Mouse (Mus musculus): ENCODE data around the gene Gabrb1. TPM values are rescaled to one million over a fixed set of nuclear protein-coding genes. Genes with fewer than 3 reads are reported as not detected.

The Gabrb1 gene
- total and polyA plus RNA-seq, 3 experiments: 0.03 TPM; not detected in 2

DNA sequence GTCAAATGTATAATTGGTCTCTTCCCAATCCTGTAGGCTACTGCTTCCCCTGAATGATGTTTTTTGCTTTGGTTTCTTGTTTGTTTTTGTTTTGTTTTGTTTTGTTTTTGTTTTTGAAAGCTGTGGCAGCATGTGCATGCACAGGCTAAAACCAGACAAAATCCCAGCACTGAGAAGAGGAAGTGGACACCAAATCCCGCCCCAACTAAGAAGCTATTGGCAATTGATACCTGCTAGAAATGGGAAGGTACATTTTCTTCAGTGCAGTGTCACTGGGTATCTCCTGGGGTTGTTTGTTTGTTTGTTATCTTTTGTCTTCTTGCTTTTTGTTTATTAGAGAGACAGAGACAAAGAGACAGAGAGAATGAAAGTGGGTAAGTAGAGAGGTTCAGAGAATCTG, 537.5 kb downstream of the Gabrb1 start:
- Histone ChIP-seq H3K79me2 (ENCODE audit: control insufficient read depth, insufficient read depth, low read length, poor library complexity) (no peaks in the 10 kb centered on the region), H3K4me3 (ENCODE audit: control insufficient read depth in 1 of 2, insufficient read depth in 1 of 2, low read depth in 2 of 2, low read length in 2 of 2) (no peak overlapping the region), H3K9me3 (replicated peaks; ENCODE audit: insufficient read depth, low read length) (no peaks in the 10 kb centered on the region), H3K9ac (ENCODE audit: control insufficient read depth, low read depth, low read length, poor library complexity, severe bottlenecking) (no peak overlapping the region), H3K27me3 (ENCODE audit: control insufficient read depth in 1 of 2, insufficient read depth in 2 of 2, low read length in 2 of 2) (no peaks in the 10 kb centered on the region), H3K27ac (ENCODE audit: control insufficient read depth, low read depth, low read length) (no peak overlapping the region), H3K4me1 (ENCODE audit: control insufficient read depth in 1 of 2, insufficient read depth in 2 of 2, low read length in 2 of 2) (peaks cover 2 to 9% of the 10 kb centered on the region in 2 experiments; a peak in 2 of 4 replicates), H3K36me3 (ENCODE audit: control insufficient read depth in 1 of 2, insufficient read depth in 2 of 2, low read length in 2 of 2) (peaks cover 0 to 5% of the 10 kb centered on the region in 2 experiments; a peak in 2 of 4 replicates)
- TF ChIP-seq CHD2 (IDR thresholded peaks at IDR 0.05; ENCODE audit: low read length) (no peak), USF1 (IDR thresholded peaks at IDR 0.05; ENCODE audit: low read depth, low read length) (no peak), POLR2AphosphoS2 (IDR thresholded peaks at IDR 0.05; ENCODE audit: low read length) (no peak), MAZ (IDR thresholded peaks at IDR 0.05; ENCODE audit: low read depth, low read length) (no peak), POLR2A (IDR thresholded peaks at IDR 0.05; ENCODE audit: control insufficient read depth in 1 of 2, insufficient read depth in 1 of 2, low read depth in 1 of 2, low read length in 2 of 2, poor library complexity in 1 of 2) (no peak), RCOR1 (IDR thresholded peaks at IDR 0.05; ENCODE audit: low read depth, low read length) (no peak)
- DNase-seq (ENCODE audit: low read depth, low spot score): no peak

Other genes with a start within 250 kb of the Gabrb1 start
- gene Cox7b2, start 109.9 kb upstream of the Gabrb1 start, total RNA-seq (2012; rRNA removed): not detected in 2 replicates
- gene Cox7b2, start 109.9 kb upstream of the Gabrb1 start, polyA plus RNA-seq (2012; ENCODE audit: insufficient read depth in 1 of 2, insufficient read length in 2 of 2, low read depth in 1 of 2, low replicate concordance in 2 of 2, missing spikeins in 1 of 2): not detected
- not detected in 2 replicates for gene Gabra4, start 195 bp downstream of the Gabrb1 start, total RNA-seq (2012; rRNA removed)
- gene Gabra4, start 195 bp downstream of the Gabrb1 start, polyA plus RNA-seq (2012; ENCODE audit: insufficient read depth in 1 of 2, insufficient read length in 2 of 2, low read depth in 1 of 2, low replicate concordance in 2 of 2, missing spikeins in 1 of 2): not detected

Data from MEL (cell line).